Mouse (Mus musculus): ENCODE results near the gene Ppp1r27.

GRCm38 (mm10) chr11:120528903-120529302 lies 22.0 kb downstream of the Ppp1r27 start:
- no peak for TF ChIP-seq CTCF (IDR thresholded peaks at IDR 0.05)
- TF ChIP-seq EP300 (IDR thresholded peaks at IDR 0.05), result no peak
